19 mouse cellular contexts compared by ENCODE assay signal in the genomic region with DNA sequence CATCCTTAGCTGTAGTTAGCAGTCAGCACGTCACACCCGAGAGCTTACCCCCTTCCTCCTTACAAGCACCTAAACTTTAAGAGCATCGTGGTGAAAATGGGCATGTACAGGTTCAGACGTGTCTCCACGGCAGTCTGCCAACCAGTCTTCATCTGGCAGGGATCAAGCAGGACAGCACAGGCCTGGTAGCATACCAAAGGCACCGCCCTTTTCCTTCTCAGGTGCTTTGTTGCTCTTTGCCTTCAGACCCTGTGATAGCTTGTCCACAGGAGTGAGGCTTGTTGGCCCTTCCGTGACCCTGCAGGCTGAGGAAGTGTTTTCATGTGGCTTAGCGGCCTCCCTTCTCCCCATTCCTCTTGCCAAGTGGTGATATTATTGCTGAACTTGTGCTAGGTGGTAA. TPM values are rescaled to one million over a fixed set of nuclear protein-coding genes. Genes with fewer than 3 reads are reported as not detected.
DNase-seq lines count a peak whose midpoint lies in the region; ATAC-seq and TF ChIP-seq lines count a peak whose summit lies in the region.
"Had no signal": no experiment of that assay in that cellular context is flagged by ENCODE, and none has a peak within 500 bp of the region (broad histone marks: within the 10 kb centered on the region; RNA-seq: fewer than 3 reads in every experiment).

No protein-coding gene starts in this region.

- TF ChIP-seq POLR2A in lung, adult 2 months (IDR thresholded peaks at IDR 0.05; ENCODE audit: borderline replicate concordance, extremely low read depth, low read depth, low read length), result no peak

- H3K4me3 ChIP-seq in lung, postnatal 0 days (ENCODE audit: low read depth, low read length), result no peak overlapping the region
- no peak overlapping the region for H3K4me3 ChIP-seq in lung, adult 2 months (replicated peaks; ENCODE audit: extremely low read depth, low read depth, low read length)
- H3K4me3 ChIP-seq: heart, embryonic 15.5 days; liver, embryonic 13.5 days; megakaryocyte, embryonic 14.5 days had no signal

- WGBS in lung, postnatal 0 days, result 58% methylated on average over 8 of the region's 8 CpGs
- WGBS in lung, adult 2 months, result 61% methylated on average over 8 of the region's 8 CpGs

- no peaks in the 10 kb centered on the region for H3K9me3 ChIP-seq in lung, postnatal 0 days (ENCODE audit: low read length)
- H3K9me3 ChIP-seq: heart, embryonic 15.5 days; liver, embryonic 13.5 days; megakaryocyte, embryonic 14.5 days had no signal

- no peak overlapping the region for H3K9ac ChIP-seq in lung, postnatal 0 days (replicated peaks; ENCODE audit: low read depth)
- H3K9ac ChIP-seq: heart, embryonic 15.5 days; hindbrain, embryonic 14.5 days; liver, embryonic 13.5 days had no signal

- H3K27ac ChIP-seq in lung, postnatal 0 days (ENCODE audit: low read length), result 0 out of 2 replicates have a peak overlapping the region, but pooled peaks have one; percentile 26
- H3K27ac ChIP-seq: heart, embryonic 15.5 days; hindbrain, embryonic 14.5 days; liver, embryonic 13.5 days had no signal

- H3K4me1 ChIP-seq in lung, postnatal 0 days (ENCODE audit: insufficient read depth, low read depth, low read length), result no peaks in the 10 kb centered on the region
- peaks cover 9% of the 10 kb centered on the region; the same call in 1 of the 2 replicates for H3K4me1 ChIP-seq in lung, adult 2 months (ENCODE audit: control insufficient read depth, insufficient read depth, low read length)

- ATAC-seq in lung, postnatal 0 days, result peak; percentile 84
- no peak for ATAC-seq in megakaryocyte-erythroid progenitor cell, adult 5-6 weeks (replicated peaks; ENCODE audit: low FRiP score, low TSS enrichment, poor library complexity, severe bottlenecking)

- intact Hi-C loops in heart, postnatal 14 days (cut with DNase I), result no loop called here

- H3K4me2 ChIP-seq in lung, postnatal 0 days (replicated peaks; ENCODE audit: low read depth, low read length), result no peak overlapping the region
- H3K4me2 ChIP-seq: heart, embryonic 15.5 days; hindbrain, embryonic 14.5 days; liver, embryonic 13.5 days had no signal

- TF ChIP-seq EP300 in lung, postnatal 0 days (IDR thresholded peaks at IDR 0.05), result no peak

- H3K36me3 ChIP-seq in lung, postnatal 0 days (ENCODE audit: insufficient read depth, low read length), result no peaks in the 10 kb centered on the region

- H3K27me3 ChIP-seq in lung, postnatal 0 days (replicated peaks; ENCODE audit: insufficient read depth, low read length), result no peaks in the 10 kb centered on the region
- H3K27me3 ChIP-seq: heart, embryonic 15.5 days; liver, embryonic 13.5 days; megakaryocyte, embryonic 14.5 days had no signal

- no peak for TF ChIP-seq CTCF in lung, postnatal 0 days (IDR thresholded peaks at IDR 0.05)
- no peak for TF ChIP-seq CTCF in lung, adult 2 months (IDR thresholded peaks at IDR 0.05; ENCODE audit: insufficient read depth, low read length)

- peak; percentile 64 for DNase-seq in lung, postnatal 0 days (ENCODE audit: low spot score)
- DNase-seq in lung, adult 2 months, result no peak
- peak; percentile 31 for DNase-seq in forelimb bud, embryonic 11.5 days (ENCODE audit: low read depth, low spot score)
- peak; percentile 47 to 65 for DNase-seq in kidney, postnatal 25 days
- DNase-seq in urinary bladder, postnatal 25 days (ENCODE audit: low spot score), result peak; percentile 69
- DNase-seq in left cerebral cortex, adult 9 months (ENCODE audit: low spot score in 2 of 2), result no peak
- no peak for DNase-seq in heart, postnatal 14 days
- DNase-seq: cerebellum, adult 11 months; cerebellum, postnatal 36 days; liver, embryonic 13.5 days; right cerebral cortex, adult 18-20 months; thymus, adult 2 months had no signal

RNA-seq across cellular contexts. Expression of gene 1700034J05Rik, which starts 15.2 kb away (rescaled TPM):
- 0.13 and 0.17 TPM in 2 replicates for polyA plus RNA-seq in lung, postnatal 0 days (2015; fragmentation: Nextera tagmentation; extraction: Ambion mirVana)
- polyA plus RNA-seq in lung, adult 2 months (2012; rRNA removed), result not detected in 2 replicates
- total RNA-seq in heart, postnatal 14 days (2021), result not detected
- not detected in 2 replicates for total RNA-seq in megakaryocyte-erythroid progenitor cell, adult 5-6 weeks (2014; fragmentation: Nextera tagmentation)
- total RNA-seq in megakaryocyte-erythroid progenitor cell, adult 5-6 weeks (2017), result not detected in 2 replicates
- total RNA-seq: gastrocnemius, postnatal 4 days; left cerebral cortex, adult 8-10 months had no signal
- polyA plus RNA-seq: large intestine, adult 2 months; liver, embryonic 13.5 days; thymus, adult 2 months had no signal

RNA-seq across cellular contexts. Expression of gene Ppfibp1, which starts 50.7 kb away (rescaled TPM):
- polyA plus RNA-seq in lung, postnatal 0 days (2015; fragmentation: Nextera tagmentation; extraction: Ambion mirVana), result 50.5 and 53.5 TPM in 2 replicates
- 26.1 and 35.1 TPM in 2 replicates for polyA plus RNA-seq in lung, adult 2 months (2012; rRNA removed)
- total RNA-seq in heart, postnatal 14 days (2021), result 10 to 100 TPM; 80.7 to 89.8 TPM
- total RNA-seq in megakaryocyte-erythroid progenitor cell, adult 5-6 weeks (2014; fragmentation: Nextera tagmentation), result 1.2 and 6.5 TPM in 2 replicates
- 6.1 and 11.4 TPM in 2 replicates for total RNA-seq in megakaryocyte-erythroid progenitor cell, adult 5-6 weeks (2017)

Comparison
In these comparisons a context has a peak if more than half of its experiments do, and no peak if none do; other contexts are left out.
1. DNase-seq: peak in lung, postnatal 0 days (single experiment), forelimb bud, embryonic 11.5 days (single experiment), kidney, postnatal 25 days (2 of 2) and urinary bladder, postnatal 25 days (single experiment); none in lung, adult 2 months (single experiment), left cerebral cortex, adult 9 months (0 of 2) and heart, postnatal 14 days (0 of 2).
2. RNA of gene Ppfibp1, which starts 50.7 kb away (total RNA-seq): 80.7 to 89.8 TPM in heart, postnatal 14 days; 1.2 to 11.4 TPM in megakaryocyte-erythroid progenitor cell, adult 5-6 weeks; every median in the first group is over 4 times any median in the second.